Mouse (Mus musculus) kidney, adult 2 months (tissue): ENCODE results near the gene Astn2. TPM values are rescaled to one million over a fixed set of nuclear protein-coding genes. Genes with fewer than 3 reads are reported as not detected.

Experiments
- DNase-seq: peaks from one replicate; pipeline ENCODE4 v3.0.0; 2021
- H3K27ac ChIP-seq: fragments of 200-500 bp; 2 replicates; pipeline ENCODE4 v1.5.1; 2012; ENCODE audit warnings: low read depth, low read length, control low read depth, inconsistent platforms; ENCODE audit not compliant: insufficient read depth
- H3K27me3 ChIP-seq: fragments of 200-500 bp; replicated peaks from 2 replicates; pipeline ENCODE4 v1.6.1; 2012; ENCODE audit warnings: mild to moderate bottlenecking, moderate library complexity, low read length, inconsistent platforms; ENCODE audit not compliant: control insufficient read depth, insufficient read depth
- H3K36me3 ChIP-seq: fragments of 200-500 bp; 2 replicates; pipeline ENCODE4 v1.6.1; 2012; ENCODE audit warnings: mild to moderate bottlenecking, moderate library complexity, low read length, inconsistent platforms; ENCODE audit not compliant: control insufficient read depth, insufficient read depth
- H3K4me1 ChIP-seq: fragments of 200-500 bp; 2 replicates; pipeline ENCODE4 v1.6.1; 2011; ENCODE audit warnings: low read length; ENCODE audit not compliant: control insufficient read depth, insufficient read depth
- H3K4me3 ChIP-seq: fragments of 200-500 bp; 2 replicates; pipeline ENCODE4 v1.5.1; 2011; ENCODE audit warnings: mild to moderate bottlenecking, low read depth, low read length, control low read depth; ENCODE audit not compliant: insufficient read depth
- CTCF ChIP-seq: fragments of 200-500 bp; conservative IDR thresholded peaks from 2 replicates; pipeline ENCODE4 v1.5.1; 2011; ENCODE audit warnings: low read depth, mild to moderate bottlenecking, control low read depth, low read length, moderate library complexity, mixed read lengths; ENCODE audit not compliant: insufficient read depth, insufficient read length
- POLR2A ChIP-seq: fragments of 200-500 bp; IDR thresholded peaks from one replicate; pipeline ENCODE4 v1.6.1; 2011; ENCODE audit warnings: low read depth, low read length, control low read depth
- WGBS: fragments of 180-500 bp; shearing (Covaris S2); methylation state at CpG from one replicate; pipeline ENCODE4 v1.1.7; 2018; 5-methylcytosine and 5-hydroxymethylcytosine counted together
- polyA plus RNA-seq: library from polyadenylated mRNA; depleted of rRNA; stranded (reverse); fragments of >200 nt; gene quantifications from 2 replicates; pipeline ENCODE4 v1.2.3, GENCODE M21; 2012

The Astn2 gene
- polyA plus RNA-seq, 1 experiment = 2.5 TPM

- no peak for DNase-seq
- Histone ChIP-seq H3K4me3 (no peak overlapping the region), H3K27me3 (no peaks in the 10 kb centered on the region), H3K27ac (no peak overlapping the region), H3K36me3 (no peaks in the 10 kb centered on the region), H3K4me1 (no peaks in the 10 kb centered on the region)
- WGBS = 82% methylated on average over 4 of the region's 4 CpGs
- TF ChIP-seq CTCF (no peak), POLR2A (no peak)
These were observed 928.4 kb downstream of the Astn2 start for GRCm38 (mm10) chr4:65475925-65476560.

- no peaks in the 10 kb centered on the region for H3K4me1 ChIP-seq
- WGBS = 76% methylated on average over 5 of the region's 5 CpGs
- H3K36me3 ChIP-seq = no peaks in the 10 kb centered on the region
- no peak for DNase-seq
- H3K27me3 ChIP-seq = no peaks in the 10 kb centered on the region
- H3K4me3 ChIP-seq = no peak overlapping the region
- H3K27ac ChIP-seq = no peak overlapping the region
- TF ChIP-seq CTCF (no peak), POLR2A (no peak)
These were observed 931.3 kb downstream of the Astn2 start for GRCm38 (mm10) chr4:65473141-65473540.

GRCm38 (mm10) chr4:65449171-65449570 is 955.2 kb downstream of the Astn2 start:
- 79% methylated on average over 4 of the region's 4 CpGs for WGBS
- no peak for DNase-seq
- no peak for TF ChIP-seq POLR2A
- TF ChIP-seq CTCF = no peak

DNA sequence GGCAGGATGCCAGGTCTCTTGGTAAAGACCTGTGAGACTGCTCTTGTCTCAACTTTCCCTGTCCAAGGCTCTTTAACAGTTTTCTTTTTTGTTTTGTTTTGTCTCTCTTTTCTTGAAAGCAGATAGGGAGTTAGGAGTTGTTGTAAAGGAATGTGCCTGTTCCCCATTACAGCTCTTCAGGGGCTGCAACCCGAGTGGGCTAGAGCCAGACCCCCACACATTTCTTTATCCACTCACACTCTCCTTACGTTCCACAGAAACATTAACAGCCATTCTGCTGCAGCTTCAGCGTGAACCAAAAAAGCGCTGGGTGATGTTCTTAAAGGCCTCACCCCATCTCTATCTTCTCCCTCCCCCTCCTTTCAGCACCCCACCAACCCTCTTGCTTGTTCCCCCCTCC is 962.7 kb downstream of the Astn2 start:
- Histone ChIP-seq H3K36me3 (no peaks in the 10 kb centered on the region), H3K27ac (no peak overlapping the region), H3K27me3 (no peaks in the 10 kb centered on the region), H3K4me3 (no peak overlapping the region), H3K4me1 (no peaks in the 10 kb centered on the region)
- WGBS = 69% methylated on average over 4 of the region's 4 CpGs
- no peak for DNase-seq
- TF ChIP-seq POLR2A (no peak), CTCF (no peak)

More at GRCm38 (mm10) chr4:65449171-65449570, 955.2 kb downstream of the Astn2 start:
- H3K4me3 ChIP-seq = no peak overlapping the region
- no peaks in the 10 kb centered on the region for H3K36me3 ChIP-seq
- H3K4me1 ChIP-seq = no peaks in the 10 kb centered on the region
- H3K27ac ChIP-seq = no peak overlapping the region
- H3K27me3 ChIP-seq = no peaks in the 10 kb centered on the region

GRCm38 (mm10) chr4:65430804-65431203 is 973.6 kb downstream of the Astn2 start:
- WGBS = 61% methylated on average over 3 of the region's 3 CpGs
- Histone ChIP-seq H3K4me1 (no peaks in the 10 kb centered on the region), H3K27ac (no peak overlapping the region), H3K27me3 (no peaks in the 10 kb centered on the region), H3K36me3 (no peaks in the 10 kb centered on the region), H3K4me3 (no peak overlapping the region)
- TF ChIP-seq CTCF (no peak), POLR2A (no peak)
- no peak for DNase-seq

- Histone ChIP-seq H3K27ac (no peak overlapping the region), H3K36me3 (no peaks in the 10 kb centered on the region), H3K4me3 (no peak overlapping the region), H3K4me1 (no peaks in the 10 kb centered on the region), H3K27me3 (no peaks in the 10 kb centered on the region)
- no peak for TF ChIP-seq POLR2A
- no peak for TF ChIP-seq CTCF
- 62% methylated on average over 3 of the region's 3 CpGs for WGBS
- peak; percentile 20 for DNase-seq
These were observed 976.9 kb downstream of the Astn2 start for GRCm38 (mm10) chr4:65427480-65427879.

- WGBS = 65% methylated on average over 5 of the region's 5 CpGs
- no peak for TF ChIP-seq CTCF
- H3K27me3 ChIP-seq = no peaks in the 10 kb centered on the region
- H3K36me3 ChIP-seq = no peaks in the 10 kb centered on the region
- H3K4me3 ChIP-seq = no peak overlapping the region
- H3K4me1 ChIP-seq = no peaks in the 10 kb centered on the region
- peak; percentile 23 for DNase-seq
- H3K27ac ChIP-seq = no peak overlapping the region
These were observed 978.0 kb downstream of the Astn2 start for GRCm38 (mm10) chr4:65426437-65426836.
